Mouse (Mus musculus): Measurements from ENCODE around the gene Ugt1a6b. TPM values are rescaled to one million over a fixed set of nuclear protein-coding genes. Genes with fewer than 3 reads are reported as not detected.

Ugt1a6b gene
- total and polyA plus RNA-seq, 2 experiments from 2014 or later: 2.0 to 2.9 TPM

- TF ChIP-seq CTCF (IDR thresholded peaks at IDR 0.05; ENCODE audit: low read depth): no peak
- Histone ChIP-seq H3K9ac (no peak overlapping the region), H3K4me1 (ENCODE audit: insufficient read depth) (no peaks in the 10 kb centered on the region), H3K4me3 (ENCODE audit: low read depth, low read length) (no peak overlapping the region), H3K27me3 (ENCODE audit: insufficient read depth, low read length) (no peaks in the 10 kb centered on the region), H3K36me3 (ENCODE audit: insufficient read depth) (no peaks in the 10 kb centered on the region), H3K9me3 (ENCODE audit: low read length) (peaks cover 96% of the 10 kb centered on the region), H3K27ac (ENCODE audit: low read depth, low read length) (no peak overlapping the region), H3K4me2 (ENCODE audit: low read depth) (no peak overlapping the region)
- ATAC-seq (no peak), DNase-seq (no peak)
- WGBS: 78% methylated on average over 8 of the region's 8 CpGs
These were observed 150.1 kb downstream of the Ugt1a6b start for GRCm38 (mm10) chr1:88253106-88253505.

- Histone ChIP-seq H3K27me3 (ENCODE audit: insufficient read depth, low read length) (no peaks in the 10 kb centered on the region), H3K4me3 (ENCODE audit: low read depth, low read length) (no peak overlapping the region), H3K27ac (ENCODE audit: low read depth, low read length) (no peak overlapping the region), H3K36me3 (ENCODE audit: insufficient read depth) (no peaks in the 10 kb centered on the region), H3K4me2 (ENCODE audit: low read depth) (no peak overlapping the region), H3K9ac (no peak overlapping the region), H3K4me1 (ENCODE audit: insufficient read depth) (no peaks in the 10 kb centered on the region), H3K9me3 (ENCODE audit: low read length) (peaks cover 92% of the 10 kb centered on the region)
- no peak for TF ChIP-seq CTCF (IDR thresholded peaks at IDR 0.05; ENCODE audit: low read depth)
- ATAC-seq (no peak), DNase-seq (no peak)
- WGBS: 68% methylated on average over 6 of the region's 6 CpGs
These were observed 150.5 kb downstream of the Ugt1a6b start for GRCm38 (mm10) chr1:88253540-88253939.

- no peak for ATAC-seq
- Histone ChIP-seq H3K27ac (ENCODE audit: low read depth, low read length) (no peak overlapping the region), H3K4me2 (ENCODE audit: low read depth) (no peak overlapping the region), H3K27me3 (ENCODE audit: insufficient read depth, low read length) (no peaks in the 10 kb centered on the region), H3K9me3 (ENCODE audit: low read length) (peaks cover 78% of the 10 kb centered on the region), H3K4me3 (ENCODE audit: low read depth, low read length) (no peak overlapping the region), H3K9ac (no peak overlapping the region), H3K36me3 (ENCODE audit: insufficient read depth) (peaks cover 9% of the 10 kb centered on the region), H3K4me1 (ENCODE audit: insufficient read depth) (no peaks in the 10 kb centered on the region)
- no peak for DNase-seq
- no peak for TF ChIP-seq CTCF (IDR thresholded peaks at IDR 0.05; ENCODE audit: low read depth)
- 90% methylated on average over 12 of the region's 12 CpGs for WGBS
These were observed 151.9 kb downstream of the Ugt1a6b start for GRCm38 (mm10) chr1:88254793-88255465.

GRCm38 (mm10) chr1:88255466-88255857, 152.4 kb downstream of the Ugt1a6b start:
- WGBS: 53% methylated on average over 2 of the region's 2 CpGs
- H3K36me3 ChIP-seq (ENCODE audit: insufficient read depth): peaks cover 14% of the 10 kb centered on the region
- no peak for TF ChIP-seq CTCF (IDR thresholded peaks at IDR 0.05; ENCODE audit: low read depth)
- no peaks in the 10 kb centered on the region for H3K27me3 ChIP-seq (ENCODE audit: insufficient read depth, low read length)
- H3K27ac ChIP-seq (ENCODE audit: low read depth, low read length): no peak overlapping the region
- ATAC-seq (0 out of 2 replicates have a peak, but pooled peaks have one; percentile 0), DNase-seq (no peak)
- H3K9me3 ChIP-seq (ENCODE audit: low read length): peaks cover 73% of the 10 kb centered on the region
- no peak overlapping the region for H3K4me3 ChIP-seq (ENCODE audit: low read depth, low read length)
- H3K9ac ChIP-seq: no peak overlapping the region
- H3K4me2 ChIP-seq (ENCODE audit: low read depth): no peak overlapping the region
- no peaks in the 10 kb centered on the region for H3K4me1 ChIP-seq (ENCODE audit: insufficient read depth)

GRCm38 (mm10) chr1:88255989-88256754, 153.1 kb downstream of the Ugt1a6b start:
- ATAC-seq (no peak), DNase-seq (no peak)
- Histone ChIP-seq H3K9ac (no peak overlapping the region), H3K9me3 (ENCODE audit: low read length) (peaks cover 65% of the 10 kb centered on the region), H3K27me3 (ENCODE audit: insufficient read depth, low read length) (no peaks in the 10 kb centered on the region), H3K4me3 (ENCODE audit: low read depth, low read length) (no peak overlapping the region), H3K27ac (ENCODE audit: low read depth, low read length) (no peak overlapping the region), H3K4me2 (ENCODE audit: low read depth) (no peak overlapping the region), H3K36me3 (ENCODE audit: insufficient read depth) (peaks cover 21% of the 10 kb centered on the region), H3K4me1 (ENCODE audit: insufficient read depth) (no peaks in the 10 kb centered on the region)
- WGBS: 80% methylated on average over 13 of the region's 13 CpGs
- TF ChIP-seq CTCF (IDR thresholded peaks at IDR 0.05; ENCODE audit: low read depth): no peak

GRCm38 (mm10) chr1:88256886-88257663, 154.0 kb downstream of the Ugt1a6b start:
- Histone ChIP-seq H3K27ac (ENCODE audit: low read depth, low read length) (no peak overlapping the region), H3K27me3 (ENCODE audit: insufficient read depth, low read length) (no peaks in the 10 kb centered on the region), H3K9me3 (ENCODE audit: low read length) (peaks cover 59% of the 10 kb centered on the region), H3K4me2 (ENCODE audit: low read depth) (no peak overlapping the region), H3K36me3 (ENCODE audit: insufficient read depth) (peaks cover 30% of the 10 kb centered on the region), H3K4me3 (ENCODE audit: low read depth, low read length) (no peak overlapping the region), H3K9ac (no peak overlapping the region), H3K4me1 (ENCODE audit: insufficient read depth) (no peaks in the 10 kb centered on the region)
- TF ChIP-seq CTCF (IDR thresholded peaks at IDR 0.05; ENCODE audit: low read depth): no peak
- ATAC-seq: no peak
- DNase-seq: no peak
- WGBS: 81% methylated on average over 10 of the region's 10 CpGs

All from forebrain, postnatal 0 days (tissue).